Mouse (Mus musculus) WW6 (cell line): Measurements from ENCODE around the gene Stk40.
"Not testable (repeated sequence)": the region's sequence is repeated elsewhere in the genome, so short reads cannot be mapped to it uniquely, and the experiment has no call there.

Source experiments
- DNase-seq: peaks from one replicate; pipeline ENCODE4 v3.0.0-alpha.2; 2013; ENCODE audit warnings: low read depth, low spot score

Stk40 gene

GRCm38 (mm10) chr4:126155869-126156268 is 52.1 kb downstream of the Stk40 start:
- DNase-seq: no peak

- no peak for DNase-seq
These were observed 52.9 kb downstream of the Stk40 start for GRCm38 (mm10) chr4:126156617-126157016.

GRCm38 (mm10) chr4:126157562-126157961 is 53.8 kb downstream of the Stk40 start:
- no peak for DNase-seq

GRCm38 (mm10) chr4:126159455-126159854 is 55.7 kb downstream of the Stk40 start:
- no peak for DNase-seq

- DNase-seq: no peak
These were observed 57.2 kb downstream of the Stk40 start for GRCm38 (mm10) chr4:126160981-126161380.

GRCm38 (mm10) chr4:126161456-126161855 is 57.7 kb downstream of the Stk40 start:
- DNase-seq: no peak

- no peak for DNase-seq
These were observed 58.2 kb downstream of the Stk40 start for GRCm38 (mm10) chr4:126161986-126162385.

GRCm38 (mm10) chr4:126162544-126163066 is 58.8 kb downstream of the Stk40 start:
- DNase-seq: peak; percentile 56

GRCm38 (mm10) chr4:126163067-126163659 is 59.4 kb downstream of the Stk40 start, which contains the start of gene Sh3d21:
Gene Sh3d21 (minus strand): TSS chr4:126163491.
- no peak for DNase-seq

GRCm38 (mm10) chr4:126163685-126164084 is 59.9 kb downstream of the Stk40 start:
- DNase-seq: no peak

- DNase-seq: not testable (repeated sequence)
These were observed 61.3 kb downstream of the Stk40 start for GRCm38 (mm10) chr4:126165092-126165491.

- no peak for DNase-seq
These were observed 62.3 kb downstream of the Stk40 start for GRCm38 (mm10) chr4:126166084-126166483.

GRCm38 (mm10) chr4:126168851-126169250 is 65.1 kb downstream of the Stk40 start:
- no peak for DNase-seq

- not testable (repeated sequence) for DNase-seq
These were observed 67.0 kb downstream of the Stk40 start for GRCm38 (mm10) chr4:126170737-126171136.

- DNase-seq: no peak
These were observed 70.0 kb downstream of the Stk40 start for GRCm38 (mm10) chr4:126173800-126174199.

- DNase-seq: not testable (repeated sequence)
These were observed 72.2 kb downstream of the Stk40 start for GRCm38 (mm10) chr4:126175980-126176379.

- no peak for DNase-seq
These were observed 77.6 kb downstream of the Stk40 start for GRCm38 (mm10) chr4:126181170-126181957.

- DNase-seq: no peak
These were observed 79.3 kb downstream of the Stk40 start for GRCm38 (mm10) chr4:126183034-126183433.

GRCm38 (mm10) chr4:126187096-126187495 is 83.3 kb downstream of the Stk40 start:
- no peak for DNase-seq
